Mouse (Mus musculus): ENCODE data around the gene Chn1. TPM values are rescaled to one million over a fixed set of nuclear protein-coding genes. Genes with fewer than 3 reads are reported as not detected.

Gene Chn1
- total and polyA plus RNA-seq, 3 experiments: 4.2 to 17.0 (median 9.9) TPM

GRCm38 (mm10) chr2:73724934-73725333 is 50.2 kb downstream of the Chn1 start:
- Histone ChIP-seq H3K4me1 (ENCODE audit: control insufficient read depth in 1 of 2, insufficient read depth in 2 of 2) (peaks cover 0 to 2% of the 10 kb centered on the region in 2 experiments; a peak in 1 of 4 replicates), H3K79me2 (replicated peaks; ENCODE audit: control insufficient read depth, extremely low read depth, insufficient read depth, poor library complexity, severe bottlenecking) (no peaks in the 10 kb centered on the region), H3K9me3 (replicated peaks; ENCODE audit: low read length) (no peaks in the 10 kb centered on the region), H3K27ac (ENCODE audit: insufficient read depth, low read depth) (no peak overlapping the region), H3K27me3 (replicated peaks) (no peaks in the 10 kb centered on the region), H3K9ac (ENCODE audit: insufficient read depth, low read depth) (no peak overlapping the region), H3K4me3 (replicated peaks in 1 of 3; ENCODE audit: low read depth in 2 of 3, low read length in 2 of 3, poor library complexity in 1 of 3) (no peak overlapping the region), H3K36me3 (replicated peaks in 1 of 2; ENCODE audit: control insufficient read depth in 1 of 2, insufficient read depth in 1 of 2, low read length in 1 of 2) (no peaks in the 10 kb centered on the region), H3K4me2 (ENCODE audit: insufficient read depth, low read depth, poor library complexity, severe bottlenecking) (no peak overlapping the region)
- in situ Hi-C loops (cut with MboI; ENCODE audit: low pct_ligation_motif_present, low pct_unique_long_range_greater_than_20kb, low sequenced_read_pairs): no loop called here
- TF ChIP-seq GABPA (IDR thresholded peaks at IDR 0.05; ENCODE audit: insufficient replicate concordance, low read depth, low read length) (no peak), CHD1 (IDR thresholded peaks at IDR 0.05; ENCODE audit: low read depth, low read length) (no peak), SIN3A (IDR thresholded peaks at IDR 0.05; ENCODE audit: low read length) (no peak), CTCF (conservative IDR thresholded peaks at IDR 0.05 in 1 of 2, IDR thresholded peaks at IDR 0.05 in 1 of 2; ENCODE audit: low read depth in 2 of 2, low read length in 2 of 2) (no peak), TCF12 (IDR thresholded peaks at IDR 0.05; ENCODE audit: low read depth, low read length) (no peak), IRF4 (IDR thresholded peaks at IDR 0.05; ENCODE audit: low read depth, low read length) (no peak), E2F4 (IDR thresholded peaks at IDR 0.05; ENCODE audit: insufficient replicate concordance, low read depth, low read length) (no peak), EP300 (IDR thresholded peaks at IDR 0.05; ENCODE audit: low read length) (no peak), JUND (conservative IDR thresholded peaks at IDR 0.05; ENCODE audit: low read depth, low read length) (no peak), SMC3 (IDR thresholded peaks at IDR 0.05; ENCODE audit: low read depth, low read length) (no peak), CHD2 (IDR thresholded peaks at IDR 0.05; ENCODE audit: low read length) (no peak), POLR2AphosphoS2 (IDR thresholded peaks at IDR 0.05; ENCODE audit: low read depth, low read length) (no peak), JUN (IDR thresholded peaks at IDR 0.05; ENCODE audit: insufficient read depth, low read depth, low read length) (no peak), PAX5 (IDR thresholded peaks at IDR 0.05; ENCODE audit: low read length) (no peak)
- no peak for DNase-seq (ENCODE audit: extremely low read depth)
- dilution Hi-C loops (cut with MboI; ENCODE audit: extremely low pct_ligation_motif_present, extremely low pct_unique_long_range_greater_than_20kb, low sequenced_read_pairs): no loop called here

- no peak overlapping the region for H3K4me2 ChIP-seq (ENCODE audit: insufficient read depth, low read depth, poor library complexity, severe bottlenecking)
- no peaks in the 10 kb centered on the region for H3K9me3 ChIP-seq (replicated peaks; ENCODE audit: low read length)
- no peak for DNase-seq (ENCODE audit: extremely low read depth)
- H3K27ac ChIP-seq (ENCODE audit: insufficient read depth, low read depth): no peak overlapping the region
- peaks cover 0 to 2% of the 10 kb centered on the region in 2 experiments; a peak in 1 of 4 replicates for H3K4me1 ChIP-seq (ENCODE audit: control insufficient read depth in 1 of 2, insufficient read depth in 2 of 2)
- dilution Hi-C loops (cut with MboI; ENCODE audit: extremely low pct_ligation_motif_present, extremely low pct_unique_long_range_greater_than_20kb, low sequenced_read_pairs) (no loop called here), in situ Hi-C loops (cut with MboI; ENCODE audit: low pct_ligation_motif_present, low pct_unique_long_range_greater_than_20kb, low sequenced_read_pairs) (no loop called here)
- no peaks in the 10 kb centered on the region for H3K79me2 ChIP-seq (replicated peaks; ENCODE audit: control insufficient read depth, extremely low read depth, insufficient read depth, poor library complexity, severe bottlenecking)
- TF ChIP-seq CHD2 (IDR thresholded peaks at IDR 0.05; ENCODE audit: low read length): no peak
- TF ChIP-seq E2F4 (IDR thresholded peaks at IDR 0.05; ENCODE audit: insufficient replicate concordance, low read depth, low read length): no peak
- TF ChIP-seq IRF4 (IDR thresholded peaks at IDR 0.05; ENCODE audit: low read depth, low read length): no peak
- no peak for TF ChIP-seq ETS1 (conservative IDR thresholded peaks at IDR 0.05; ENCODE audit: low read depth, low read length)
- no peak for TF ChIP-seq NRF1 (IDR thresholded peaks at IDR 0.05; ENCODE audit: low read depth, low read length)
- TF ChIP-seq TCF12 (IDR thresholded peaks at IDR 0.05; ENCODE audit: low read depth, low read length): no peak
- no peak for TF ChIP-seq RCOR1 (conservative IDR thresholded peaks at IDR 0.05; ENCODE audit: low read depth, low read length)
- TF ChIP-seq KAT2A (IDR thresholded peaks at IDR 0.05; ENCODE audit: insufficient replicate concordance, low read length): no peak
- H3K9ac ChIP-seq (ENCODE audit: insufficient read depth, low read depth): no peak overlapping the region
- no peak overlapping the region for H3K4me3 ChIP-seq (replicated peaks in 1 of 3; ENCODE audit: low read depth in 2 of 3, low read length in 2 of 3, poor library complexity in 1 of 3)
- H3K36me3 ChIP-seq (replicated peaks in 1 of 2; ENCODE audit: control insufficient read depth in 1 of 2, insufficient read depth in 1 of 2, low read length in 1 of 2): no peaks in the 10 kb centered on the region
- H3K27me3 ChIP-seq (replicated peaks): no peaks in the 10 kb centered on the region
Observed at GRCm38 (mm10) chr2:73721821-73722220, 53.3 kb downstream of the Chn1 start.
